Mouse (Mus musculus): ENCODE measurements around the gene Palmd.

- no peak for TF ChIP-seq CTCF (IDR thresholded peaks at IDR 0.05; ENCODE audit: borderline replicate concordance, extremely low read depth, insufficient read depth, insufficient read length)
- no peak for TF ChIP-seq POLR2A (IDR thresholded peaks at IDR 0.05; ENCODE audit: borderline replicate concordance, extremely low read depth, insufficient read depth, insufficient read length, poor library complexity, severe bottlenecking)
Observed at GRCm38 (mm10) chr3:116906596-116906995, 62.2 kb downstream of the Palmd start.
